12 mouse cellular contexts compared by ENCODE assay signal in genomic region chr15:83991461-83991860, GRCm38 (mm10).
A peak's percentile ranks its signal among the peaks of the same experiment; 100 is the strongest.
DNase-seq lines count a peak whose midpoint lies in the region; ATAC-seq and TF ChIP-seq lines count a peak whose summit lies in the region.
"Had no signal": no experiment of that assay in that cellular context is flagged by ENCODE, and none has a peak within 500 bp of the region (broad histone marks: within the 10 kb centered on the region; RNA-seq: fewer than 3 reads in every experiment).

No protein-coding gene starts in this region.

- H3K4me3 ChIP-seq in lung, embryonic 14.5 days (ENCODE audit: low read depth, low read length), result no peak overlapping the region
- H3K4me3 ChIP-seq in lung, adult 2 months (replicated peaks; ENCODE audit: extremely low read depth, low read depth, low read length), result no peak overlapping the region
- H3K4me3 ChIP-seq: embryonic facial prominence, embryonic 12.5 days; liver, embryonic 15.5 days; stomach, embryonic 15.5 days had no signal

- no peak for TF ChIP-seq CTCF in lung, embryonic 14.5 days (IDR thresholded peaks at IDR 0.05; ENCODE audit: low read depth)
- TF ChIP-seq CTCF in lung, adult 2 months (IDR thresholded peaks at IDR 0.05; ENCODE audit: insufficient read depth, low read length), result no peak

- peak; percentile 69; the same call in 1 of the 2 replicates for ATAC-seq in lung, embryonic 14.5 days (ENCODE audit: insufficient read depth)
- ATAC-seq: activated CD4-positive, CD25-positive, alpha-beta regulatory T cell, adult 4 months had no signal

- DNase-seq in lung, embryonic 14.5 days, result peak; percentile 65
- DNase-seq in lung, adult 2 months, result no peak
- peak; percentile 58 for DNase-seq in embryo, embryonic 11 days
- DNase-seq in gastrocnemius, postnatal 10 days, result peak; percentile 26
- peak; percentile 62 for DNase-seq in retina, postnatal 1 day
- DNase-seq in adrenal gland, adult (ENCODE audit: inconsistent age in 2 of 2, low spot score in 1 of 2), result no peak
- no peak for DNase-seq in heart, postnatal 14 days
- DNase-seq: kidney, adult 18-20 months had no signal

- no peaks in the 10 kb centered on the region for H3K9me3 ChIP-seq in lung, embryonic 14.5 days (ENCODE audit: low read depth, low read length)
- H3K9me3 ChIP-seq: embryonic facial prominence, embryonic 12.5 days; liver, embryonic 15.5 days; stomach, embryonic 15.5 days had no signal

- H3K27me3 ChIP-seq in lung, embryonic 14.5 days (ENCODE audit: insufficient read depth, low read length), result no peaks in the 10 kb centered on the region
- H3K27me3 ChIP-seq: liver, embryonic 15.5 days; stomach, embryonic 15.5 days had no signal

- intact Hi-C loops in heart, postnatal 14 days (cut with DNase I), result no loop called here

- TF ChIP-seq POLR2A in lung, adult 2 months (IDR thresholded peaks at IDR 0.05; ENCODE audit: borderline replicate concordance, extremely low read depth, low read depth, low read length), result no peak

- WGBS in lung, embryonic 14.5 days, result 4% methylated on average over 3 of the region's 3 CpGs
- WGBS in lung, adult 2 months, result 24% methylated on average over 3 of the region's 3 CpGs

- H3K4me2 ChIP-seq in lung, embryonic 14.5 days, result no peak overlapping the region
- H3K4me2 ChIP-seq: embryonic facial prominence, embryonic 12.5 days; liver, embryonic 15.5 days; stomach, embryonic 15.5 days had no signal

- no peak overlapping the region for H3K9ac ChIP-seq in lung, embryonic 14.5 days
- H3K9ac ChIP-seq: embryonic facial prominence, embryonic 12.5 days; liver, embryonic 15.5 days; stomach, embryonic 15.5 days had no signal

- no peaks in the 10 kb centered on the region for H3K36me3 ChIP-seq in lung, embryonic 14.5 days (ENCODE audit: insufficient read depth)
- H3K36me3 ChIP-seq: embryonic facial prominence, embryonic 12.5 days; liver, embryonic 15.5 days; stomach, embryonic 15.5 days had no signal

- H3K4me1 ChIP-seq in lung, embryonic 14.5 days (ENCODE audit: insufficient read depth), result peaks cover 3% of the 10 kb centered on the region; the same call in 1 of the 2 replicates
- no peaks in the 10 kb centered on the region; the same call in 1 of the 2 replicates for H3K4me1 ChIP-seq in lung, adult 2 months (ENCODE audit: control insufficient read depth, insufficient read depth, low read length)
- H3K4me1 ChIP-seq: liver, embryonic 15.5 days had no signal

- H3K27ac ChIP-seq in lung, embryonic 14.5 days (ENCODE audit: low read depth), result no peak overlapping the region
- H3K27ac ChIP-seq: embryonic facial prominence, embryonic 12.5 days; liver, embryonic 15.5 days; stomach, embryonic 15.5 days had no signal

Comparison
In these comparisons a context has a peak if more than half of its experiments do, and no peak if none do; other contexts are left out.
1. DNase-seq: peak in lung, embryonic 14.5 days (single experiment), embryo, embryonic 11 days (single experiment), gastrocnemius, postnatal 10 days (single experiment) and retina, postnatal 1 day (single experiment); none in lung, adult 2 months (single experiment), adrenal gland, adult (0 of 2) and heart, postnatal 14 days (0 of 2).